Mouse (Mus musculus) liver, embryonic 14.5 days (tissue): ENCODE measurements at regions not wholly inside any gene's neighbourhood (a gene's known extent, or its start where the extent isn't known, plus 50 kb on each side); places are given as distances from the start of the nearest gene placed in this dataset.
A peak's percentile ranks its signal among the peaks of the same experiment; 100 is the strongest.

Source experiments
- ATAC-seq: fragments of 200-750 bp; cut with Nextera tagmentation; 2 replicates; pipeline ENCODE4 v1.8.0; 2017; ENCODE audit warnings: moderate number of reproducible peaks, mild to moderate bottlenecking, moderate library complexity; ENCODE audit not compliant: insufficient read depth
- DNase-seq, 3 experiments: peaks; one replicate each; pipeline ENCODE4 v3.0.0-alpha.2; 2012 to 2013; ENCODE audit warnings: low read depth in 3 of 3, low spot score in 3 of 3
- H3K27ac ChIP-seq: fragments of 300-500 bp; sonication (generic); 2 replicates; pipeline ENCODE4 v1.5.1; 2014; ENCODE audit warnings: moderate library complexity, mild to moderate bottlenecking, control low read depth, inconsistent platforms
- H3K27me3 ChIP-seq: fragments of 300-500 bp; sonication (generic); 2 replicates; pipeline ENCODE4 v1.6.1; 2014; ENCODE audit warnings: mild to moderate bottlenecking, low read length, moderate library complexity; ENCODE audit not compliant: control insufficient read depth, insufficient read depth
- H3K36me3 ChIP-seq: fragments of 300-500 bp; sonication (generic); replicated peaks from 2 replicates; pipeline ENCODE4 v1.6.1; 2014; ENCODE audit warnings: low read depth; ENCODE audit not compliant: control insufficient read depth, insufficient read depth
- H3K4me1 ChIP-seq, 2 experiments: fragments of 200-500 bp in 1 of 2; fragments of 300-500 bp in 1 of 2; sonication (generic) in 1 of 2; replicated peaks; 2 replicates each; pipeline ENCODE4 v1.6.1; 2012 to 2014; ENCODE audit warnings: antibody characterized with exemption in 1 of 2, inconsistent platforms in 1 of 2, low read length in 1 of 2; ENCODE audit not compliant: control insufficient read depth in 2 of 2, insufficient read depth in 2 of 2
- H3K4me2 ChIP-seq: fragments of 300-500 bp; sonication (generic); 2 replicates; pipeline ENCODE4 v1.6.1; 2014; ENCODE audit warnings: low read depth, mild to moderate bottlenecking, control low read depth, moderate library complexity
- H3K4me3 ChIP-seq, 2 experiments: fragments of 200-500 bp in 1 of 2; fragments of 300-500 bp in 1 of 2; sonication (generic) in 1 of 2; 2 replicates each; pipeline ENCODE4 v1.5.1; 2012 to 2014; ENCODE audit warnings: low read depth in 2 of 2, low read length in 2 of 2, mild to moderate bottlenecking in 2 of 2, control low read depth in 1 of 2, inconsistent platforms in 1 of 2, moderate library complexity in 1 of 2; ENCODE audit not compliant: insufficient read depth in 1 of 2
- H3K9ac ChIP-seq: fragments of 300-500 bp; sonication (generic); replicated peaks from 2 replicates; pipeline ENCODE4 v1.6.1; 2014; ENCODE audit warnings: mild to moderate bottlenecking, control low read depth, moderate library complexity
- H3K9me3 ChIP-seq: fragments of 300-500 bp; sonication (generic); 2 replicates; pipeline ENCODE4 v1.6.1; 2016; ENCODE audit warnings: low read length, mixed read lengths; ENCODE audit not compliant: control insufficient read depth
- CTCF ChIP-seq: IDR thresholded peaks from 2 replicates; pipeline ENCODE4 v1.5.1; 2016; ENCODE audit warnings: antibody characterized with exemption, low read depth, control low read depth
- EP300 ChIP-seq: IDR thresholded peaks from 2 replicates; pipeline ENCODE4 v1.6.1; 2016; ENCODE audit warnings: antibody characterized with exemption, low read depth
- WGBS: fragments of 180-500 bp; shearing (Covaris S2); extraction: QIAGEN DNeasy Blood & Tissue Kit; methylation state at CpG from one replicate; pipeline ENCODE4 v1.1.7; 2014; ENCODE audit not compliant: insufficient replicate concordance; 5-methylcytosine and 5-hydroxymethylcytosine counted together

DNA sequence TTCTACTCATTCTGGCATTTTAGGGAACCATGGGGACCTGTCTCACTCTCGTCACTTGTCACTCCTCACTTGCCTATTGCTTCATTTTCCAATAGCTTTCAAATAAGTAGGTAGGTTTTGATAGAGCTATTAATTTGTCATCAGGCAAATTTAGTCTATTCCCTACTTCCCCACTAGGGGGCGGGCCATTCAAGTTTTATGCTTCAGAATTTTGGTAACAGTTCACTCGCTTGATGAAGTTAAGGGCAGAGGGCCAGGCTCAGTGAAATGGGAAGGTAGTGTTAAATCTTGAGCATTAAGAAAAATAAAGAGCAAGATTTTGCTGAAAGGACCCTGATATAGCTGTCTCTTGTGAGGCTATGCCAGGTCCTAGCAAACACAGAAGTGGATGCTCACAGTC lies 418.2 kb upstream of the Adgra3 start:
- H3K4me2 ChIP-seq, result no peak overlapping the region
- no peak overlapping the region for H3K9ac ChIP-seq
- no peaks in the 10 kb centered on the region for H3K9me3 ChIP-seq
- no peak for TF ChIP-seq EP300
- peak; percentile 50; the same call in 1 of the 2 replicates for TF ChIP-seq CTCF
- H3K36me3 ChIP-seq, result no peaks in the 10 kb centered on the region
- H3K4me3 ChIP-seq, result no peak overlapping the region
- 12% methylated on average over 3 of the region's 3 CpGs for WGBS
- no peaks in the 10 kb centered on the region for H3K27me3 ChIP-seq
- H3K4me1 ChIP-seq, result no peaks in the 10 kb centered on the region
- DNase-seq (no peak), ATAC-seq (no peak)
- no peak overlapping the region for H3K27ac ChIP-seq

DNA sequence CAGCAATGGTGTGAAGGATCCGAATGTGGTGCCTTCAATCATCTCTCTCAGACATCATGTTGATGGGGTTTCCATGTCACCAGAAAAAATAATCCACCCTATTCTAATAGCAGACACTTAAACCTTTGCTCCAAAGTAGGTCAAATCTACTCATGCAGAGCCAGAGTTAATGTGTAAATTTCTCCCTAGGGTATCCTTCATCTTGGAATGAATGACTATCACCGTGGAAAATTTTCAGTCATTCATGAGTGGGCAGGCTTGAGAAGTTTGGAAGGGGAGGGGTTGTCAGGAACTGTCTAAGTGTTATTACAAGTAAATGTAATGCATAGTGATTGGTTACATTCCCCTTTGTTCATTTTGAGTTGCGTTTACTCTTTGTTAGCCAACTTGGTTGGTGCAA lies 402.7 kb upstream of the Adgra3 start:
- 61% methylated on average over 3 of the region's 3 CpGs for WGBS
- H3K36me3 ChIP-seq, result no peaks in the 10 kb centered on the region
- H3K4me3 ChIP-seq, result no peak overlapping the region
- no peak overlapping the region for H3K27ac ChIP-seq
- ATAC-seq (no peak), DNase-seq (no peak)
- no peak overlapping the region for H3K4me2 ChIP-seq
- H3K9ac ChIP-seq, result no peak overlapping the region
- TF ChIP-seq CTCF, result no peak
- no peak for TF ChIP-seq EP300
- no peaks in the 10 kb centered on the region for H3K27me3 ChIP-seq
- no peaks in the 10 kb centered on the region for H3K9me3 ChIP-seq
- H3K4me1 ChIP-seq, result no peaks in the 10 kb centered on the region

DNA sequence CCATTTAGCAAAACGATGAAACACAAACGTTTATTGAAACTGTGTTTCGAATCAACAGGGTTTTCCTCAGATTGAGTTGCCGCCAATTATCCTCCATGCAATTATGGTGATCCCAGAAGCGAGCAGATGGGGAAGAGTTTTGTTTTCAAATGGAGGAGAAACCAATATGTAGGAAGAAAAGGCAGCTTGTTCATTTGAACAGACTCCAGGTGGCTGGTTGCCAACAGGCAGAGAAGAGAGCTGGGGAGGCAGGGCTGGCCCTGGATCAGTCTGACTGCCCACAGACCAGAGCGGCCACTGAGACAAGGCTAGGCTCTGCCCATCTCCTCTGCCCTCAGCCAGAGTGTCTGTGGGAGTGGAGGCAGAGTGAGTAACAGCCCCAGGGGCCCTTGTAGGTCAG lies 398.8 kb upstream of the Adgra3 start:
- DNase-seq, result no peak
- Histone ChIP-seq H3K9me3 (no peaks in the 10 kb centered on the region), H3K9ac (no peak overlapping the region), H3K27me3 (no peaks in the 10 kb centered on the region), H3K27ac (no peak overlapping the region), H3K36me3 (no peaks in the 10 kb centered on the region), H3K4me1 (no peaks in the 10 kb centered on the region), H3K4me3 (no peak overlapping the region), H3K4me2 (no peak overlapping the region)
- WGBS, result 58% methylated on average over 6 of the region's 6 CpGs
- ATAC-seq, result no peak
- TF ChIP-seq CTCF (no peak), EP300 (no peak)

DNA sequence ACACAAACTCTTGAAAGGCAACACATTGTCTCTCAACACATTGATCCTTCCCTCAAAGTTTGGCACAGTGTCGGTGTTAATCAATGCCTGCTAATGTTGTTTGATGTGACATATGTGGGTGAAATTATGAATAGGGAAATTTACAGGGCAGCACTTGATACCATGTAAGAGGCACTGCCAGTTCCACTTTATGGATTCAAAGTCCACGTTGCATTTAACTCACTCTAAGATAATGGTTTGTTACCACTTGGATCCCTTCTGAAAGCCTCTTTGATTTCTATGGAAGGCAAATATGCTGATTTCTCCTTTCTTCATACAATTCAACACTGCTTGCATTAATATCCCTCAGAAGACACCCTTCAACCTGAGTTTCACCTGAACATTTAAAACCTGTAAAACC lies 395.6 kb upstream of the Adgra3 start:
- TF ChIP-seq CTCF (no peak), EP300 (no peak)
- Histone ChIP-seq H3K4me2 (no peak overlapping the region), H3K36me3 (no peaks in the 10 kb centered on the region), H3K9me3 (no peaks in the 10 kb centered on the region), H3K9ac (no peak overlapping the region), H3K4me3 (no peak overlapping the region), H3K27ac (no peak overlapping the region), H3K27me3 (no peaks in the 10 kb centered on the region), H3K4me1 (no peaks in the 10 kb centered on the region)
- ATAC-seq, result no peak
- no peak for DNase-seq
- WGBS, result 51% methylated on average over 2 of the region's 2 CpGs

DNA sequence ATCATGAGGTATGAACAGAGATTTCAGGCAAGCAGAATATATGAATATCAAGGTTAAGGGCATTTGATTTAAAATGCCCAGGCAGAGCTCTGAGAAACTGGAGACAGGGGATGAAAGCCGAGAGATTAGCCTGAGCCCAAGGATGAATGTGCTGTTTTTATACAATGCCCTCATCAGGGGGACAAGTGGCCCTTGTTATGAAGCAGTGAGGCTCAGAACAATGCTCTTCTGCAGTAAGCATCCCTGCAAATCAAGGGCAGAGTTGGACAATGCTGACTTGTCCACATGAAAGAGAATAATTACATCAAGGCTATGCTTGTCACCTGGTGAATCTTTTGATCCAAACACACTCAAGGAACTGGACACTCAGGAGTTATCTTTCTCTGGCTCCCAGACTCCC lies 348.1 kb upstream of the Adgra3 start:
- no peak overlapping the region for H3K4me3 ChIP-seq
- ATAC-seq (no peak), DNase-seq (no peak)
- H3K27me3 ChIP-seq, result no peaks in the 10 kb centered on the region
- H3K36me3 ChIP-seq, result no peaks in the 10 kb centered on the region
- 44% methylated on average over 1 of the region's 1 CpGs for WGBS
- no peak overlapping the region for H3K9ac ChIP-seq
- TF ChIP-seq CTCF (no peak), EP300 (no peak)
- no peak overlapping the region for H3K27ac ChIP-seq
- no peaks in the 10 kb centered on the region for H3K9me3 ChIP-seq
- H3K4me1 ChIP-seq, result no peaks in the 10 kb centered on the region
- H3K4me2 ChIP-seq, result no peak overlapping the region
